Mouse (Mus musculus) liver, embryonic 14.5 days (tissue): Measurements from ENCODE around the gene Fam117b. TPM values are rescaled to one million over a fixed set of nuclear protein-coding genes. Genes with fewer than 3 reads are reported as not detected.

Source experiments
- ATAC-seq: fragments of 200-750 bp; cut with Nextera tagmentation; 2 replicates; pipeline ENCODE4 v1.8.0; 2017; ENCODE audit warnings: moderate number of reproducible peaks, mild to moderate bottlenecking, moderate library complexity; ENCODE audit not compliant: insufficient read depth
- DNase-seq, 3 experiments: peaks; one replicate each; pipeline ENCODE4 v3.0.0-alpha.2; 2012 to 2013; ENCODE audit warnings: low read depth in 3 of 3, low spot score in 3 of 3
- H3K27ac ChIP-seq: fragments of 300-500 bp; sonication (generic); 2 replicates; pipeline ENCODE4 v1.5.1; 2014; ENCODE audit warnings: moderate library complexity, mild to moderate bottlenecking, control low read depth, inconsistent platforms
- H3K27me3 ChIP-seq: fragments of 300-500 bp; sonication (generic); 2 replicates; pipeline ENCODE4 v1.6.1; 2014; ENCODE audit warnings: mild to moderate bottlenecking, low read length, moderate library complexity; ENCODE audit not compliant: control insufficient read depth, insufficient read depth
- H3K36me3 ChIP-seq: fragments of 300-500 bp; sonication (generic); replicated peaks from 2 replicates; pipeline ENCODE4 v1.6.1; 2014; ENCODE audit warnings: low read depth; ENCODE audit not compliant: control insufficient read depth, insufficient read depth
- H3K4me1 ChIP-seq, 2 experiments: fragments of 200-500 bp in 1 of 2; fragments of 300-500 bp in 1 of 2; sonication (generic) in 1 of 2; replicated peaks; 2 replicates each; pipeline ENCODE4 v1.6.1; 2012 to 2014; ENCODE audit warnings: antibody characterized with exemption in 1 of 2, inconsistent platforms in 1 of 2, low read length in 1 of 2; ENCODE audit not compliant: control insufficient read depth in 2 of 2, insufficient read depth in 2 of 2
- H3K4me2 ChIP-seq: fragments of 300-500 bp; sonication (generic); 2 replicates; pipeline ENCODE4 v1.6.1; 2014; ENCODE audit warnings: low read depth, mild to moderate bottlenecking, control low read depth, moderate library complexity
- H3K4me3 ChIP-seq, 2 experiments: fragments of 200-500 bp in 1 of 2; fragments of 300-500 bp in 1 of 2; sonication (generic) in 1 of 2; 2 replicates each; pipeline ENCODE4 v1.5.1; 2012 to 2014; ENCODE audit warnings: low read depth in 2 of 2, low read length in 2 of 2, mild to moderate bottlenecking in 2 of 2, control low read depth in 1 of 2, inconsistent platforms in 1 of 2, moderate library complexity in 1 of 2; ENCODE audit not compliant: insufficient read depth in 1 of 2
- H3K9ac ChIP-seq: fragments of 300-500 bp; sonication (generic); replicated peaks from 2 replicates; pipeline ENCODE4 v1.6.1; 2014; ENCODE audit warnings: mild to moderate bottlenecking, control low read depth, moderate library complexity
- H3K9me3 ChIP-seq: fragments of 300-500 bp; sonication (generic); 2 replicates; pipeline ENCODE4 v1.6.1; 2016; ENCODE audit warnings: low read length, mixed read lengths; ENCODE audit not compliant: control insufficient read depth
- CTCF ChIP-seq: IDR thresholded peaks from 2 replicates; pipeline ENCODE4 v1.5.1; 2016; ENCODE audit warnings: antibody characterized with exemption, low read depth, control low read depth
- EP300 ChIP-seq: IDR thresholded peaks from 2 replicates; pipeline ENCODE4 v1.6.1; 2016; ENCODE audit warnings: antibody characterized with exemption, low read depth
- WGBS: fragments of 180-500 bp; shearing (Covaris S2); extraction: QIAGEN DNeasy Blood & Tissue Kit; methylation state at CpG from one replicate; pipeline ENCODE4 v1.1.7; 2014; ENCODE audit not compliant: insufficient replicate concordance; 5-methylcytosine and 5-hydroxymethylcytosine counted together
- polyA plus RNA-seq, 2 experiments: library from polyadenylated mRNA; depleted of rRNA in 1 of 2; stranded (reverse) in 1 of 2; unstranded in 1 of 2; fragments of >200 nt; fragmentation: Nextera tagmentation in 1 of 2; extraction: Ambion mirVana in 1 of 2; gene quantifications; 2 replicates each; pipeline versions ENCODE4 v1.2.1 to v1.2.3; 2012 to 2014

Fam117b gene
- polyA plus RNA-seq, 2 experiments, result 2.6 to 2.8 TPM

DNA sequence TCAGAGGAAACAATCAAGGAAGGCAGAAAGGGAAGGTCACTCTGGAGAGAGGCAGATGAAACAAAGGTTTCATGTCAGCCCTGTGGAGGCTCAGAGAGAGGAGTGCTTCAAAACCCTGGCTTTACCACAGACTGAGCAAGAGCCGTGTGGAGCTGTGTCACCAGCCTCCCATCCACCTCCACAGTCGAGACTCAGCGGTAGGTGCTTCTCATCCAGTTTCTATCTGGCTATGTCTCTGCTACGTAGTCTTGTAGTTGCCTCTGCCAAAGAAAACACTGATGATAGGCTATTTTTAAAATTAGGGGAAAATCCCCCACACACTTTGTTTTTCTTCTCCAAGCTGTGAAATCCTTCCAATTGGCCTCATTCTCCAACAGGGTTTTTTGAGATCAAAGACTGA is 25.9 kb upstream of the Fam117b start:
- ATAC-seq (no peak), DNase-seq (no peak)
- TF ChIP-seq CTCF, result no peak
- no peak for TF ChIP-seq EP300
- Histone ChIP-seq H3K9ac (no peak overlapping the region), H3K27ac (no peak overlapping the region), H3K4me1 (no peaks in the 10 kb centered on the region), H3K9me3 (no peaks in the 10 kb centered on the region), H3K36me3 (no peaks in the 10 kb centered on the region), H3K4me2 (no peak overlapping the region), H3K4me3 (no peak overlapping the region), H3K27me3 (no peaks in the 10 kb centered on the region)
- WGBS, result 49% methylated on average over 4 of the region's 4 CpGs

DNA sequence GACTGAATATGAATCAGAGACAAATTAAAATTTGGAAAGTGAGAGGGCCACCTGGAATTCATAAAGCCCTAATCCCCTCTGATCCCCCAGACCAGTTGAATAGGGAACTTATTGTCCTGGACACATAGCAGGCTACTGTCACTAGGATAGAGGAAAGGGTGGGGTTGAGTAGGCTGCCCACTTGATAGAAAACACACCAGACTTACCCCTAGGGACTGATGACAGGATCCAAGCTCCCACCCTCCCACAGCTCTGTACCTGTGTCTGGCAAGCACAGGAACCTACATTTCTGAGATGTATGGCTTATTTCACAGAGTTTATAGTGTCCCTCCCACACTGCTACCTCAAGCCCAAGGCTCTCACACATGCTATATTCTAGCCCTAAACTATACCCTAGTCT is 24.8 kb upstream of the Fam117b start:
- H3K27ac ChIP-seq, result no peak overlapping the region
- TF ChIP-seq EP300 (no peak), CTCF (no peak)
- H3K36me3 ChIP-seq, result no peaks in the 10 kb centered on the region
- no peak for ATAC-seq
- H3K9ac ChIP-seq, result no peak overlapping the region
- no peaks in the 10 kb centered on the region for H3K9me3 ChIP-seq
- H3K27me3 ChIP-seq, result no peaks in the 10 kb centered on the region
- DNase-seq, result no peak
- no peak overlapping the region for H3K4me3 ChIP-seq
- no peak overlapping the region for H3K4me2 ChIP-seq
- peaks cover under 1% of the 10 kb centered on the region in 2 experiments for H3K4me1 ChIP-seq

- Histone ChIP-seq H3K4me2 (no peak overlapping the region), H3K27me3 (no peaks in the 10 kb centered on the region), H3K4me3 (no peak overlapping the region), H3K36me3 (no peaks in the 10 kb centered on the region), H3K9ac (no peak overlapping the region), H3K4me1 (peaks cover 21 to 30% of the 10 kb centered on the region in 2 experiments), H3K9me3 (no peaks in the 10 kb centered on the region), H3K27ac (no peak overlapping the region)
- DNase-seq (no peak), ATAC-seq (no peak)
- TF ChIP-seq CTCF (no peak), EP300 (no peak)
- 58% methylated on average over 4 of the region's 4 CpGs for WGBS
These were observed 21.6 kb upstream of the Fam117b start for GRCm38 (mm10) chr1:59891185-59891584.

- TF ChIP-seq EP300 (no peak), CTCF (peak; percentile 40)
- WGBS, result 66% methylated on average over 8 of the region's 8 CpGs
- Histone ChIP-seq H3K4me3 (no peak overlapping the region), H3K4me2 (no peak overlapping the region), H3K9me3 (no peaks in the 10 kb centered on the region), H3K36me3 (no peaks in the 10 kb centered on the region), H3K27me3 (no peaks in the 10 kb centered on the region), H3K27ac (no peak overlapping the region), H3K4me1 (peaks cover 23 to 33% of the 10 kb centered on the region in 2 experiments), H3K9ac (no peak overlapping the region)
- DNase-seq (no peak), ATAC-seq (no peak)
These were observed 20.0 kb upstream of the Fam117b start for GRCm38 (mm10) chr1:59892777-59893176.

DNA sequence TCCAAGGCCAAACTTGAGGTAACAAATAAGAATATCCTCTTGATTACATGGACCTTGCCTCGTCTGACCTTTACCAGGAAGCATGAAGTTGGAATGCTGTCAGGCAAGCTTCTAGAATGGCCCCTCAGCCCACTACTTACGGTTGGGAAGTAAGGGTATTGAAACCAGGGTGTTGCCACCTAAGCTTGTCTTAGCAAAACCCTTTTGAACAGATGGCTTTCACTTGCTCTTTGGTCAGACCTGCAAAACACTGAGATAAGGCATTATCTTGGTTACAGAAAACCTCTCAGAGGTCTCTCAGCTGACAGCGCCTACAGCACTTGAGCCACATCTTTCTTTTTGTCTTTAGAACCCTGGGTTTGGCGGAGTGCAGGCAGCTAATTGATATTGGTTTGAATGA is 18.8 kb upstream of the Fam117b start:
- DNase-seq, result peak in 1 of 3 experiments; percentile 45
- 7% methylated on average over 4 of the region's 4 CpGs for WGBS

More for the DNA sequence above, 18.8 kb upstream of the Fam117b start:
- Histone ChIP-seq H3K27ac (peak overlapping the region; percentile 38), H3K4me2 (peak overlapping the region; percentile 31), H3K9me3 (no peaks in the 10 kb centered on the region), H3K36me3 (no peaks in the 10 kb centered on the region), H3K4me1 (peaks cover 23 to 33% of the 10 kb centered on the region in 2 experiments), H3K4me3 (no peak overlapping the region), H3K9ac (peak overlapping the region; percentile 12), H3K27me3 (no peaks in the 10 kb centered on the region)
- TF ChIP-seq EP300, result peak; percentile 54
- no peak for TF ChIP-seq CTCF
- peak; percentile 86 for ATAC-seq
